Mouse (Mus musculus) cerebellum, postnatal 10 days (tissue): ENCODE results near the gene Cdh13.
A peak's percentile ranks its signal among the peaks of the same experiment; 100 is the strongest.
"Not testable (repeated sequence)": the region's sequence is repeated elsewhere in the genome, so short reads cannot be mapped to it uniquely, and the experiment has no call there.

Experiments used
- DNase-seq, 2 experiments: peaks; one replicate each; pipeline ENCODE4 v3.0.0; 2021; ENCODE audit warnings: mixed read lengths in 2 of 2

Cdh13 gene

DNA sequence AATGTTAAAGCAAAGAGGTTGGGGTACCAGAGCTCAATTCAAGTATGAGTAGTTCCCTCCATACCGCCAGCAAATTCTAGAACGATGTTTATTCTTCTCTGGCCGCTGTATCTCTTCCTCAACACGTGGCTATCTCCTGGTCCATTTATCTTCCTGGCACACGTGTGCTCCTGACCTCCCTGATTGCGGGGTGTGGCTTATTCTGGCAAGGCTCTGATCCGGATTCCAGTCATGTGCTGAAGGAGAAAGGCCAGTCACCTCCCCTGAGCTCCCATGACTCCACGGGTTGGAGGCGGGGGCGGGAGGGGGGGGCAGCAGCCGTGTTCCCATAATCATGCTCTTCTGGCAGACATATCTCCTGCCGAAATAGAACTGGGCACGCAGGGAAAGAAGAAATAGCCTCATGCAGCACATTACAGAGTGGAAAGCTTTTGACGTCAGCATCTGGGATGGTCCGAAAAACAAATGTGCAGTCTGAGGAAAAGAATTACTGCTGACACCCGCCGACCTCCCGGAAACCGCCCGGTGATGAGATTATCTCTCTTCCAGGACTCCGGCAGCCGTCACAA lies 417.9 kb downstream of the Cdh13 start:
- no peak for DNase-seq

DNA sequence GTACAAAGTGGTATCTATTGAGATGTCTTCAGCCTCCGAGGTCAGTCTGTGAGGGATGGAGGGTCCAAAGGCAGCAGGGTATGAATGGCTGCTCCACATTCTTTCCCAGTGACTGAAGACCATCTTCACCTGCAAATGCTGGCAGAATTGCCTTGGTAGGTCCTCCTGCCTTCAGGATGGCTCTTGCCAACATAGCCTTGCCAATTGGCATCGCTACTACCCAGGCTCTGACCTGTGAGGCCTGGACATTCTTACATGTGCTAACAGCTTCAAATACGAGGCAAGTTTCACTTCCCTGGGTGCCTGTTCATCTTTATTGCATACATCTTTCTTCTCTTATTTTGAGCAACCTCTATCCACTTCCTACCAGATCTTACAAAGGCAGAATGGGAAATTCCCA lies 425.8 kb downstream of the Cdh13 start:
- peak; percentile 63 to 69 for DNase-seq

DNA sequence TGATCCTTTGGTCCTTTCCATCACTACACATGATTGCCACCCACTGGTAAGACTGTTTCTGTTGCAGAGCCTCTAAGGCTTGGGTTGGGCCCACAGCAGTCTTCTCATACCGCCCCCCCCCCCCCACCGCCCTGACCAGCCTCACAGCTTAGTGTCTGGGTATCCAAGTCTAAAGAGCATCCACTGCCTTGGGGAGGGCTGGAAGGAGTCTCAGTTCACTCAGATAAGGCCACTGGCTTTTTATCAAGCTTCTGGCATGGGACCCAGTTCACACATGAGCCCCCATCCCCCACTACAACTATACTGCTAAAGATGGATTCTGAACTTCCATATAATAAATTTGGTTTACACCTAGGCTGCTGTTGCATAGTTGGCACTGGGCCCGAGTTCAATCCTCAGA lies 428.1 kb downstream of the Cdh13 start:
- DNase-seq: peak; percentile 17 to 20

DNA sequence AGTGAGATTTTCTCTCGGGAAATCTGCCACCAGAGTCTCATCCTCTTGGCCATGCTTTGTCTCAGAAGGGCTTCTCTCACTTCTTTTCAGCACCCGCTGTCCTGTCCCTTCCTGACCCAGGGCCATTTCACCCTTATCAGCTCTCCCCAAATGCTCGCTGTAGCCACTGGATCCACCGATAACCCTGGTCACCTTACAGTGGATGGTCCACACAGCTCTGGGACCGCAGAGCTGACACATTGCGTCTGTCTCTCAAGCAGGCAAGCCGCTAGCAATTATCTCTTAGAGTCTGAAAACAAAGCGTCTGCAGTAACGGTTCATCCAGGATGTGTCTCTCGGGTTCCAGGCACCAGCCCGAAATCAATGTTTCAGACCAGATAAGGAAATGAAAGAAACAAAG lies 429.6 kb downstream of the Cdh13 start:
- DNase-seq: no peak

DNA sequence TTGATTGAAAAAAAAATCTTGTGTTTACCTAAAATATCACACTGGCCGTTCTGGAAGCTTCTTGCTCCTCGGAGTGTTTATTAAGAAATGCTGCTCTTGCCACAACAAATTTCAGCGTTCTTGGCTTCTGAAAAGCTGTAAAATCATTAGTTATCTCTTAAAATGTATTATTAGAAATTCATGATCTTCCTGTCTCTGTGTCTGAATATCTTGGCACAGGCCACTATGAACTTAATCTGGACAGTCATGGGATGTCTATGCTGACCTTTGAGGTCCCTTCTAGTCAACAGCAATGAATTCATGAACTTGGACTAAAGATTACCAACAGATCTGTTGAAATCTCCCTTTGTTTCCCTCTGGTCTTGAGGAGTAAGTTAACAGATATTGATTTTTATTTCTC lies 430.1 kb downstream of the Cdh13 start:
- no peak for DNase-seq

DNA sequence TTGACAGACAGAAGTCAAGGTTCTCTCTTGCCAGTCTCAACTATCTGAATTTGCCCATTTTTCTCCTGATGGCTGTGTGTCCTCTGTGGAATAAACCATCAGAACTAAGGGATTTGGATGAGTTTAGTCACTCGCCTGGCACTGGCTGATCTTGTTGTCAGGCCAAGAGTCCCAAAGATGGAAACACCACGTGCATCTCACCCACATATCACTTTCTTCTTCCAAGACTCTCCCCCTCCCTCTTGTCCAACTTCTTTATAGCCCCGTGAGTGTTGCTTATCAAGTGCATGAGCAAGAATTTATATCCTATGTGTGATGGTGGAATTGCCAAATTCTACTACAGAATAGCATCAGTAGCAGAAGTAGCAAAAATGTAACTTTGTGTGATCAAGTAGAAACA lies 439.4 kb downstream of the Cdh13 start:
- no peak for DNase-seq

DNA sequence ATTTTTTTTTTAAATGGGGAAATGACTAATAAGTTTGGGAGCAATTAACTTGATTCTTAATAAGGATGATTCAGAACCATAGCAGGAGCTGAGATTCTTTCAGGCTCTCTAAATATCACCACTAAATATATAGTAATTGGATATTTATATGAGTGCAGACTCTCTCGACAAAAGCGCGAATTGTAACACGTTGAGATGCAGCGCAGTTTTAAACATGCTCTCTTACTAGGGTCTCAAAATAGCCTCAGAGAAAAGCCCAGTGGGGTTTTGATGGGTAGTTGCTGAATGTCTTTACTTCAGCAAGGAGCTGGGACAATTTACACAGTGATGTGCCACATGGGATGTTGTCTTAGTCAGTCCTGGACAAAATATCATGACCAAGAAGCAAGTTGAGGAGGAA lies 442.1 kb downstream of the Cdh13 start:
- no peak for DNase-seq

DNA sequence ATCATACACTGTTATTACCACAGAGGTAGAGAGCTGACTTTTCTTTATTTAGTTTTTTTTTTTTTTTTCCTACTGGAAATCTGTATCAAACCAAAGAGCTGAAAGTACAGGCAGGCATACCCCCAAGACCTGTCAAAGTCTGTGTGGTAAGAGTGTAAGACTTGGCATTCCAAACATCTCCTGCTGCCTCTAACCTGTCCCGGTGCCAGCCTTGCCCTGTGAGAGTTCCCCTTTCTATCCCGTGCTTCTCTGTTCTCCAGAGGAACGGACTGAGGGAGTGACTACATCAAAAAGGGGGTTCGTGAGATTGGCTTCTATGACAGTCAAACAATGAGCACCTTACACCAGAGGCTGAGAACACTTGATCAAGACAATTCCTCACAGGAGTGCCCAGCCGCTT lies 458.2 kb downstream of the Cdh13 start:
- peak; percentile 67 to 76 for DNase-seq

DNA sequence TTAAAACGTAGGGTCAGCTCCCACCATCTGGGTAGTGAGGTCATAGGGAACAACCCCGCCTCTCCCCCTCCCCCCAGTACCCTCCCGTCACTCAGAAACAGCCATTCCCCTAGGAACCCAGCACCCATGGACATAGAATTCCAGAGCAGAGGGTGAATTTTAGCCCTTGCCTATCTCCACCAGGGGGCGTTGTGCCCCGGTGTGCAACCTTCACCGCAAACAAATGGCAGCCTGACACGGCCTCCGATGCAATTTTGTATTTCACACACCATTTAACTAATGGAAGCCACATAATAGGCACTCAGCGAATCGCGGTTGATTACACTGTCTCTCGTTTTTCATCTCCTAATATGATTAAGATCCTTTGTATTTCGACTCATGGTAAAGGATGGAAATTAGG lies 461.5 kb downstream of the Cdh13 start:
- DNase-seq: no peak

DNA sequence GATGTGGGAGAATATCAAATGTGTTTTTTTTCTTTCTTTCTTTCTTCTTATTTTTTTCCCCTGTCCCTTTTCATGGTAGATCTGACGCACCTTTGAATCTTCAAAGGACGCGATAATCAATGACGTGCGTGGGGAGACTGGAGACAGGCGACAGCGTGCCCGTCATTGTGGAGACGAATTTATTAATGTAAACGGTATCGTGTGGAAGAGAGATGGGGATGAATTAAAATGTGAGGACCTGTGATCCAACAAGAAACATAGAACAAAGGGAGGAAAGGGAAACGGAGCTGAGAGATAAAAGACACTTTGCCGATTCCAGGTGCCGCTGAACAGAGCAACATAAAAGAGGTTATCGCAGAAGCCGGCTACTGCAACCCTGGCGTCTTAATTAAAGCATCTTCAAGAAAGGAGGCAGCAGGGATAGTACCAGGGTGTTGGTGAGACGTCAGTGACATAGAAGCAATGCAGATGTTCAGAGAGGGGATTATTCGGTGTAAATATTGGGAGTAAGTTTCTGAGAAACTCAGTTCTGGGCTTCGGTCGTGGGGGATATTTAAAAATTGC lies 464.6 kb downstream of the Cdh13 start:
- DNase-seq: no peak

DNA sequence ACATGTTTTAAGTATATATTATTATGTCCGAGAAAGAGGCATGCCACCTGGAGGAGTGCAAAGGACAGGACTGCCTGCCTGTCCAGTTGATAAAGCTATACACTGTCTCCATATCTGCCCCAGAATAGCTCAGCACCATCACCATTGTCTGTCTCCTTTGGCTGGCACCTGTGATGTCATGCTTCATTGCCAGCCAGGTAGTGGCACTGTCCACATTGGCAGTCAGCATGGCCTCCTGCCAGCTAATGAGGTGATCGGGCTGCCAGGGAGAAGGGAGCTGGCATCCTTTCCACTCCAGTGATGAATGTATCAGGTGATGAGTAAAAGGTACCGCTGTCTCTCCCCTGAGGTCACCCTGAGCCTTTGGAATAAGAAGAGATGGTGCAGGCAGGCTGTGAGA lies 465.7 kb downstream of the Cdh13 start:
- peak; percentile 91 to 92 for DNase-seq

DNA sequence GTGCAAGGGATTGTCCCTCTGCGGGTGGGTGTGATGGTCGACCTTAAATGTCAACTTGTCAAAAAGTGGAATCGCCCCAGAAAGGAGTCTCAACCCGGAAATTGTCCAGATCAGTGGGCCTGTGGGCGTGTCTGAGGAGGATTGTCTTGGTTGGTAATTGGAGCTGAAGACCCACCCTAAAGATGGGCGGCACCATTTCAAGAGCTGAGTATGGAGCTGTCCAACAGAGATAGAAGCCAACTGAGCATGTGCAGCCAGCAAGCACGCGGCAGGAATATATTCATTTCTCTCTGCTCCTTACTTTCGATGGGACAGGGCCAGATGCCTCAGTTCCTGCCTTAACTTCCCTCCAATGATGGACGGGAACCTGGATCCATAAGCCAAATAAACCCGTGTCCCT lies 466.3 kb downstream of the Cdh13 start:
- DNase-seq: no peak

DNA sequence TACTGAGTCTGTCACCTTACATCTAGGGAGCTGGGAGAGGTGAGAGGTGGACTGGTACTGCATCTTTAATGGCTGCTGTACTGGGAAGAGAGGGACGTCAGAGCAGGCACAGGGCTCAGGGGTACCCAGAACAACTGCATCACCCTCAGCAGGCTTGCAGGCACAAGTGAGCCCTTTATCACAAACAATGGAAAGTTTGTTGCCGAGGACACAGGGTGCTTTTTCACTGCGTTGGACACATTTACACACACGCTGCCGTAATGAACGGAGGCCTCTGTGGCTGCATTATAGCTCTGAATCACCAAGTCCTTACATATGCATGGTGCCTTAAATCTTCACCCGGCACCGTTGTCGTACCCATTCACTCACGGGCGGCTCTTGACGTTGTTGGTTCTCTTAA lies 470.2 kb downstream of the Cdh13 start:
- no peak for DNase-seq

DNA sequence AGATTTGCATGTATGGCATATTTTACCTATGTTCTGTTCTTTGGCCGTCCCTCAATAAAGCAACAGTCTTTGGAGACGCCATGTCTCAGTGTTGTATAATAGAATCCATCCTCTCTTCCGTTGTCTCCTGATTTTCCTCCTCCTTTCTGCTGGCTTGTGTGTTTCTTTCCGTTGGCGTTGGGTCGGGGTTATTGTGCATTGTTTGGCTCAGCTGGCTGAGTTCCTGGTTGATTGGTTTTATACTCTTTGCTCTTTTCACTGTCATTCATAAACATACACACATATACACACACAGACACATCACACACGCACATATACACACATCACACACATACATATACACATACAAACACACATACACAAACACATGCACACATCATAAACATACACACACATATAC lies 470.6 kb downstream of the Cdh13 start:
- DNase-seq: no peak

DNA sequence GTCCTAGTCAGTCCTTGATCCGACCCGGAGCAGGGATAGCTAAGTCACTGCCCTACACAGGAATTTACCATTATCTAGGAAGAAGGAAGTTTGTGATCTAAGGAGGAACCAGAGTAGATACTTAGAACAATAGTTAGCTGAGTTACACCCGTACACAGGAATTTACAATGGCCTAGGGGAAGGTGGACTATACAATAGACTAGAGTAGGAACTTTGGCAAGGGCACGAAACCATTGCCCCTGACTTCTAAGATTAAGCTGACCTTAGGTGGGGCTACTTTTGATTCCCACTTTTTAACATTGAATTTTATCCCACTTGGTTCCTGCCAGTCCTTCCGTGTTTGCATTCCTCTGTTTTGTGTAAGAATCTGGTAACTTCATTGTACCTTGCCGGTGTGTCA lies 494.0 kb downstream of the Cdh13 start:
- not testable (repeated sequence) for DNase-seq

DNA sequence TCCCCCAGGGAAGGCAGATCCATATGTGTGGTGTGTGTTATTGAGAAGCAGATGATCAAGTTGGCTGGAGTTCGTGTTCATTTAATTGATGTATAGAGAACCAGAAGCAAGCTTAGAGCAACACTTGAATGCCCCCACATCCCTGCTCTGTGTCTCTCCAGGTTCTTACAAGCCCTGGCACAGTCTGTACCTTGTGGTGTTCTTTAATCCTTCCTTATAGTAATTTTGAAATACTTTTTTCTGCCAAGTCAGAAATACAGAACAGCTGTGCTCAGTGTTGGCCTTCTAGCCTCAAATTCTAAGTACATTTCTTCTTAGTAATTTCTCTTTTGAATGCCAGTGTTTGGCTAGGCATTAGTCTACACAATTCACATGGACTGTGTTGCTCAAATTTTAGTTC lies 494.8 kb downstream of the Cdh13 start:
- no peak for DNase-seq

DNA sequence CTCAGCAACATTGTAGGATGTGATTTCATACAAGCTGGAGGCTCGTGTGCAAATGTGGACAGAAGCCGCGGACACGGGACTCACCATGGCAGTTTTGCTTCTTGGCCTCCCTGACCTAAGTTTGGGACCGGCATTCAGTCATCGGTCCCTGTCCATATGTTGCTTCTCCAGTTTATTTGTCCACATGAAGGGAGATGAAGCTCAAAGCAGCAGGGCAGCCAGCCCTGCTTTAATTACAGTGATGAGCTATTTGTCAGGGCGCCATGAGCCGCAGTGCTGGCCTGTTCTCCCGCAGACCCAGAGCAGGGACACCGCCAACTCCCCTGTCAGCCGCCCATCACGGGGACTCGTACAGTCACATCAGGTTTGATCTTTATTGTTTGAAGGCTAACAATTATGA lies 502.1 kb downstream of the Cdh13 start:
- peak; percentile 90 to 93 for DNase-seq

DNA sequence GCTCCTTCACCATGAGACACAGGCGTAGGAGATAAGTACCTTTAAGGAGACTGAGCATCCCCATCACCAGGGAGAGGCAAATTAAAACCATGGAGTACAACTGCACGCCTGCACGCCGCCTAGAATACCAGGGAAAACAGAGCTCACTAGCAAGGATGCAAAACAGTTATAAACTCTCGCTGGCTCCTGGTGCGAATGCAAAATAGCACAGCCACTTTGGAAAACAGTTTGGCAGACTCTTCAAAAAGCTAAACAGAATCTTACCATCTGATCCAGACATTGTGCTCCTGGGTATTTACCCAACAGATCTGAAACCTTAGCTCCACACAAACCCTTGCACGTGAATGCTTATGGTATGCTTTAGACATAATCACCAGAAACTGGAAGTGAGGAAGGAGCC lies 506.1 kb downstream of the Cdh13 start:
- no peak for DNase-seq

DNA sequence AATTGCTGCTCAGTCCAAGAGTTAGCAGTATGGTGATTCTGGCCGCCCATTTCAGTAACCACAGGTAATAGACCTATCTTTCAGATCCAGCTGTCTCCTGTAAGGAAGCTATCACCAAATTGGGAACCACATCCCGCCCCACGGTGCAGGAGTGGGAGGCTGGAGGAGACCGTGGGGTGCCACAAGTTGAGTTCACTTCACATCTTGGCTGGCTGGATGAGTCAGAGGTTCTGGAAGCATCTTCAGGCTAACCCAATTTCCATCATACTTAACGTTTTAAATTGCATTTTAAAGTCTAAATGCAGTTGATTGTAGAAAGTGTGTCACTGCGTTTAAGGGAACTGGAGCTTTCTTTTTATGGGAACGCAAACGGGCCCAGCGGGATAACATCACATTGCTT lies 511.4 kb downstream of the Cdh13 start:
- DNase-seq: no peak

DNA sequence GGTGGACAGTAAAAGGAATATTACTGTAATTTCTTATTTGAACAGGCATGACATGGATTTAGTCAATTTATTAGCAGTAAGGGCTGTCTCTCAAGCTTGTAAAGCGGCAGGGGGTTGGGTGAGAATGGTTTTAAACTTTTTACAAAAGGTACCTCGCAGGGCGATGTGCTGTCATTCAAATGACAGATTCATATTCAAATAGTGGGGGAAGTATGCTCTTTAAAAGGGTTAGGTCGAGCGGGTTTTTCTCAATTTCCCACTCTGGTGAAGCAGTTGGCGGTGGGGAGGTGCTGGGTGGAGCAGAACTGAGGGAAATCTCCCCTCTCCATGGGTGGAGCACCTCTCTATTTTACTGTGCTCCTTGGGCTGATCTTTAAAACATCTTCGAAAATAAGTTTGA lies 513.0 kb downstream of the Cdh13 start:
- no peak for DNase-seq

DNA sequence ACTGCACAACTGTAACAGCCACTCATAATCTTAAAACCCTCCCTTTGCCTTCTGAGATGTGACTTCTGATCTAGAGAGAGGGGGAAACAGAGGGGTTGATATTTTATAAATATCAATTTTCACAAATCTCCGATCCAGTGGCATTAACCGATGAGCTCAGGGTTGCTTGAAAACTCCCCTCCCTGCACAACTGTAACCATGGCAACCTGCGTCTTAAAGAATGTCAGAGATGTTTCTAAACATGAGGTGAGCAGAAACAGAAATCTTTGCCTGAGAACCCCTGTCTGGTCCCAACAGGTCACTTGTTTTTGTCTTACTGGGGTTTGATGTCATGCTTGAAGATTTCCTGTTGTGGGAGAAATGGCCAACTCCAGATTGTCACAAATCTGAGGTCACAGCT lies 513.6 kb downstream of the Cdh13 start:
- DNase-seq: no peak

DNA sequence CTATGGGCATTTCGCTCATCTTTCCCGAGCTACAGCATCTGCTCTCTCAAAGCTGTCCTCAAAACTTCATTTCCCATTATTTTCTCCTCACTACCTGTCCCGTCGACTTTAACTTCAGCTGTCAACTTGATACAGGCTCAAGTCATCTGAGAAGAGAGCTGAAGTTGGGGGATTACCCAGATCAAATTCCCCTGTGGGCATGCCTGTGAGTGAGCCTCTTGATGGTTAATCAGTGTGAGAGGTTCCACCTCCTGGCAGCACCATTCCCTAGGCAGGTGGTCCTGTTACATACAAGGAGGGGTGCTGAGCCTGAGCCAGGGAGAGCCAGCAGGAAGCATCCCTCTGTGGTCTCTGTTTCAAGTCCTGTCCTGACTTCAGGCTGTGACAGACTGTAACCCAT lies 519.6 kb downstream of the Cdh13 start:
- peak in 1 of 2 experiments; percentile 56 for DNase-seq

DNA sequence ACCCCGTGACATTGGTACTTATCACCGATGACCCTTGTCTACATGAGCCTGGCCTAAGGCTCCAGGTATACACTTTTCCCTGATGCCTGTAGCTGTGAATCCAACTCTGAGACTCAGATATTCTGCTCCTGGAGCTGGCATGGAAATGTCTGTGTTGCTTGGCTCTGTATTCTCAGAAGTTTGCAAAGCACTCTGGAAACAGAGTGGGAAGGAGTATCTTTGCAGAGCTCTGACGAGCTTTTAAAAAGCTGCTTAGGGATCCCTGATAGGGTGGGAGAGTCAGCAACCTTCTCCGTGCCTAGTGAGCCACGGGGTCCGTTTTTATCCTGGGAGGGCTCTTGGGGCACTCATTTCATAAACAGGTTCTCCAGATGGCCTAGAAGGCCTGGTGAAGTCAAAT lies 526.1 kb downstream of the Cdh13 start:
- no peak for DNase-seq

DNA sequence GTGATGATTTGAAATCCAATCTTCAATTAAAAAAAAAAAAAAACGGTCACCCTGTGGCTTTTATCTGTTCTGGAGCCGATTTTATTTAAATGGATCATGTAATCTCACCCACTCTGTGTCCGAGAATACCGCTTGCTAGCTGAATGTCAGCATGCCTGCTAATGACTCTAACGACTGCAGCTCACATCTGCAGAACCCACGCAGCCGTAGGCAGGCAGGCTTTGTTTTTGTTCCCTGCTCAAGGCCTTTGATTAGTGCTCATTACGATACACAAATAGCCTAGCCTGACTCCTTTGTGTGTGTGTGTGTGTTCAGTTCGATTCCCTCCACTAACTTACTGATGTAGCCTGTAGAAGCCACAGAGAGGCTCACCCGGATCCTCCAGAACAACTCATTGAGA lies 531.5 kb downstream of the Cdh13 start:
- no peak for DNase-seq

DNA sequence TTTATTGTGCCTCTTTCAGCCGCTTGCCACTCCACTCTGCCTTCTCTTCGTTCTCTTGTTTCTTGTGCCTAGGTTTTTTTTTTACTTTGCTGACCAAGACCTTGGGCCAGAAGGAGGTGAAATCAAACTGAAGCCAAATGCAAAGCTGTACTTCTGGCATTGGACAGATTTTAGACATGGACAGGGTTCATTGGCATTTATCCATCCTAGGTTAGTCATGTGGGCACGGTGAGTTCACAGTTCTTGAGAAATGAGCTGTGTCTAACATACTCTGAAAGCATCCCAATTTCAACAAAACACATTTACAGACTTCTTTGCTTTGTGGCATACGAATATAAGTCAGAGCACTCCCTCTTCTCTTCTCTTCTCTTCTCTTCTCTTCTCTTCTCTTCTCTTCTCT lies 543.2 kb downstream of the Cdh13 start:
- no peak for DNase-seq

DNA sequence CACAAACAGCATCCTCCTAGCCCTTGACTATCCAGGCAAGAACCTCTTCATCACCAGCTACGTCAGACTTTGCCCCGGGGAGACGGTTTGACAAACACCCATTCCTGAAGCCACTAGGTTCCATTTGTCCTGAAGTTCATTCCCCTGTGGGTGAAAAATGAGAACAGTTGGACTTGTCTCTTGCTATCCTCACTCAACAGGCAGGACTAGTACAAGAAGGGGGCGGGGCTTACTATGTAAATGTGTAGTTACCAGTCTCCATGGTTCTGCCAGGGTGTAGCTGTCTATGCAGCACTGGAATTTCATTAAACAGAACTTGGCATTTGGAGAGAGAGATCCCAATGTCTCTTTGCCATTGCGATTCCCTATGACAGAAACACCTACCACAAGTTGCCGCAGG lies 544.2 kb downstream of the Cdh13 start:
- DNase-seq: no peak
